Mouse (Mus musculus) adipocyte (in vitro differentiated cells): Measurements from ENCODE around the gene Stoml1.

ENCODE experiments used
- DNase-seq: peaks from one replicate; pipeline ENCODE4 v3.0.0-alpha.2; 2016; ENCODE audit warnings: low spot score

Gene Stoml1

GRCm38 (mm10) chr9:58253033-58253804 is at the start of gene Stoml1:
Gene Stoml1 (plus strand): TSS chr9:58253164.
- peak; percentile 94 for DNase-seq

GRCm38 (mm10) chr9:58203516-58204447 is 49.2 kb upstream of the Stoml1 start, which contains the start of the genes Islr and Islr2:
Gene Islr (minus strand): TSS chr9:58204306.
Gene Islr2 (minus strand): TSS chr9:58204319.
- DNase-seq = no peak

GRCm38 (mm10) chr9:58204448-58205000 is 48.4 kb upstream of the Stoml1 start:
- peak; percentile 86 for DNase-seq

- no peak for DNase-seq
These were observed 47.0 kb upstream of the Stoml1 start for GRCm38 (mm10) chr9:58206013-58206412.

- DNase-seq = no peak
These were observed 43.3 kb upstream of the Stoml1 start for GRCm38 (mm10) chr9:58209462-58210303.

- DNase-seq = no peak
These were observed 42.7 kb upstream of the Stoml1 start for GRCm38 (mm10) chr9:58210304-58210627.

GRCm38 (mm10) chr9:58213377-58213776 is 39.6 kb upstream of the Stoml1 start:
- no peak for DNase-seq

GRCm38 (mm10) chr9:58213865-58214264 is 39.1 kb upstream of the Stoml1 start:
- DNase-seq = no peak

GRCm38 (mm10) chr9:58214519-58215180 is 38.3 kb upstream of the Stoml1 start:
- DNase-seq = peak; percentile 19

GRCm38 (mm10) chr9:58216402-58216801 is 36.6 kb upstream of the Stoml1 start:
- DNase-seq = peak; percentile 12

GRCm38 (mm10) chr9:58218539-58218938 is 34.4 kb upstream of the Stoml1 start:
- no peak for DNase-seq

GRCm38 (mm10) chr9:58220218-58220903 is 32.6 kb upstream of the Stoml1 start:
- peak; percentile 14 for DNase-seq

- DNase-seq = no peak
These were observed 28.6 kb upstream of the Stoml1 start for GRCm38 (mm10) chr9:58224356-58224755.

- DNase-seq = peak; percentile 73
These were observed 26.8 kb upstream of the Stoml1 start for GRCm38 (mm10) chr9:58225915-58226913.

GRCm38 (mm10) chr9:58228777-58229466 is 24.0 kb upstream of the Stoml1 start:
- no peak for DNase-seq

GRCm38 (mm10) chr9:58231746-58232145 is 21.2 kb upstream of the Stoml1 start:
- DNase-seq = no peak

GRCm38 (mm10) chr9:58232374-58232773 is 20.6 kb upstream of the Stoml1 start:
- no peak for DNase-seq

- no peak for DNase-seq
These were observed 18.4 kb upstream of the Stoml1 start for GRCm38 (mm10) chr9:58234502-58235015.
